Mouse (Mus musculus) cerebellum, adult (tissue): ENCODE measurements around the gene Man1b1.

Experiments
- ATAC-seq: cut with Nextera tagmentation; 2 replicates; pipeline ENCODE4 v1.9.2; 2017; ENCODE audit warnings: mild to moderate bottlenecking, moderate library complexity, mixed read lengths; ENCODE audit not compliant: insufficient number of reproducible peaks, low FRiP score, low TSS enrichment

The Man1b1 gene

DNA sequence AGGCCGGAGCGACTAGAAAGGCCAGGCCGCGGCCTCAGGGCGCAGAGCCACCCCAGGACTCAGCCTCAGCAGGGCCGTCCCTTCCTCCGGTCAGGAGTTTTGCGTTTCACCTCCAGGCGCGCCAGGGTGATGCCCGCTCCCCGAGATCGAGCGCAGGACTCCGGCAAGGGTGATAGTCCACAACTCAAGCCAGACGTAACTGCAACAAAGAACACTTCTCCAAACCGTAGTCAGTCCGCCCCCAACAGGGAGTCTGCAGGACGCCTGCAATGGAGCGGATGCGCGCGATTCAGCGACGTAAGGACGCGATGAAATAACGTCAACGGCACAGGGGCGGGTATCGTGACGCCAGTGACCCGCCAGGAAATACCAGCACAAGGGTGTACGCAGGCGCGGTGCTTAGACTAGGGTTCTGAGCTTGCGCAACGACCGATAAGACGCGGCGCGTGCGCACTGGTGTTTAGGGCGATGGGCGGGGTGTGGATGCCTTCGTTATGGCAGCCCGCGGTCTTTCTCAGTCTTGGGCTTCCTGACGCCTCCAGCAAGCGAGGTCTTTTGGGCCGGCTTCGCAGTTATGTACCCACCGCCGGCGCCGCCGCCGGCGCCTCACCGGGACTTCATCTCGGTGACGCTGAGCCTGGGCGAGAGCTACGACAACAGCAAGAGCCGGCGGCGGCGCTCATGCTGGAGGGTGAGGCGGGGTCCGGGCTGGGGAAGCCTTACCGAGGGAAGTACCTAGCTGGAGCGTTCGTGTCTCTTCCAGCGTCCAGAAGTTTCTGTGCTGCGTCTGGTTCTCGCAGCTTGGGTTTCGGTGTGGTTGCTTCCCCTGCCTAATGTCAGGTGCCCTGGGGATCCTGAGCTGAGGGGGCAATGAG lies at the start of gene Man1b1:
TSS of gene Man1b1 (plus strand) at position 53 of the 875 bp plus-strand sequence.
- peak; percentile 95 for ATAC-seq

DNA sequence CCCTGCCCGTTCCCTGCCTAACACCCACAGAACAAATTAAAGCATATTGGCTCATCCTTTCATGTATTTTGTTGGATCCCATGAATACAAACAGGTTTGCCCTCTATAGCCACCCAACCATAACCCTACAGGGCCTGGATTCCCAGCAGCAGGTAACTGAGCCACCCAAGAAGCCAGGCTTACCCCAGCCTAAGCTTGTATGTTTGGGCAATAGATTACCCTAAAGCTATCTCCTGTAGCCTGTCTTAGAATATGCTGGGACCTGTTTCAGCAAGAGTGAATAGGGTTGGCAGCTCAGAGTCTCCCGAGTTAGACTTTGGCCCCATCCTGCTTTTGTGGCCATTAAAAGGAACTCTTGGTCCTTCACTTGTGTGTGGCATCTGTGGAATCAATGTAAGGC lies 46.6 kb upstream of the Man1b1 start:
- ATAC-seq: no peak

- no peak for ATAC-seq
Measured at GRCm38 (mm10) chr2:25286314-25286713, 45.8 kb upstream of the Man1b1 start.

DNA sequence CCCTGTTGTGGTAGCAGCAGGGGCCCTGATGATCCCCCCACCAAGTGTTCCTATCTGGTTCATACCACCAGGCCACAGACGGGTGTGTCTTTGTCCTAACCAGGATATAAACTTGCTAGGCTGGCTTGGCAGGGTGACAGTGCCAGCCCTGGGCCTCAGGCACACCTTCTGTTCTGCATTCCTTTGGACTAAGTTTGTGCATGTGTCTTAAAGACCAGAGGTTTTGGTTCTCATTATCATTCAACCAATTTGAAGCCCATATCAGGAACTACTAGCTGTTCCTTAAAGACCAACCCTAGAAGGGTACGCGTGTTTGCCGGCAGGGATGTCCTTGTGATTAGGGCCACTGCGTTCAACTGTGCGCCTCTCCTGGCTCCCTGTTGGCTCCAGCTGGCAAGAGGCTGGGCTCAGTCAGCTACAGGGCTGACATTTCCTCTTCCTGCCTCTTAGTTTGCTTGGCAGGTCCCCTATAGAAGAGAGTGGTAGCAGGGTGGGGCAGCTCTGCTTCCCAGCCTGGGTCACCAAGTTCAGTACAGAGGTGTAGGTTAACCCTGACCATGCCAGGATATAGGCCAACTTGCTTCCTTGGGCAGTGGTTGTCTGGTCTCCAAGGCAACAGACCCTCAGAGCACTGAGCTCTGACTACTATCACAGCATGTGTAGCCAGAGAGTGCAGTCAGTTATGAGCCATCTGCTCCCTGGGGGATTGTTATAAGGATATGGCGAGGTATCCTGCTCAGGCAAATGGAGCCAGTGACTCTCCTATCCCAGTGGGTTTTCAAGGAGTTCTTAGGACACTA lies 45.1 kb upstream of the Man1b1 start:
- ATAC-seq: no peak

GRCm38 (mm10) chr2:25287927-25288649 lies 44.0 kb upstream of the Man1b1 start, which contains the start of gene Tmem210:
Gene Tmem210 (plus strand): TSS chr2:25288145.
- ATAC-seq: no peak

GRCm38 (mm10) chr2:25288734-25289345 lies 43.3 kb upstream of the Man1b1 start:
- ATAC-seq: no peak

DNA sequence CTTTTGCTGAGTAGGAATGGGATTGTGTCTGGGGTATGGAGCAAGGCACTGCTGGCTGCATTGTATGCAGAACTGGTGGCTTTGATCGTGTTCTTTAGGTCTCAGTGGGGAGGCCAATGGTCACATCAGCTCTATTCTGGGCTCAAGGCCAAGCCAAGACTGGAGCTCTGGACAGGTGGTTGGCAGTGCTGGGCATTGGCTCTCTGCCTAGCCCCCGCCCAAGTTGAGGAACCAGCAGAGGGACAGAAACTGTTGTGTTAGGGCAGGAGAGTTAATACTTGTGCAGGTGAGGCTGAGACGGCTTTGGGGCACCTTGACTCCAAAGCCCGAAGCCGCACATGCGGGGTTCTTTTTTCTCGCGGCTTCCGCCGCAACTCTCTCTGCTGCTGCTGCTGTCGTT lies 42.5 kb upstream of the Man1b1 start, which contains the start of gene Lrrc26:
TSS of gene Lrrc26 (plus strand) at position 265 of the 400 bp plus-strand sequence.
- no peak for ATAC-seq

GRCm38 (mm10) chr2:25290101-25290815 lies 41.9 kb upstream of the Man1b1 start:
- ATAC-seq: peak; percentile 5; the same call in 1 of the 2 replicates

GRCm38 (mm10) chr2:25290816-25291130 lies 41.4 kb upstream of the Man1b1 start:
- no peak for ATAC-seq

GRCm38 (mm10) chr2:25291184-25292053 lies 40.7 kb upstream of the Man1b1 start:
- ATAC-seq: no peak

DNA sequence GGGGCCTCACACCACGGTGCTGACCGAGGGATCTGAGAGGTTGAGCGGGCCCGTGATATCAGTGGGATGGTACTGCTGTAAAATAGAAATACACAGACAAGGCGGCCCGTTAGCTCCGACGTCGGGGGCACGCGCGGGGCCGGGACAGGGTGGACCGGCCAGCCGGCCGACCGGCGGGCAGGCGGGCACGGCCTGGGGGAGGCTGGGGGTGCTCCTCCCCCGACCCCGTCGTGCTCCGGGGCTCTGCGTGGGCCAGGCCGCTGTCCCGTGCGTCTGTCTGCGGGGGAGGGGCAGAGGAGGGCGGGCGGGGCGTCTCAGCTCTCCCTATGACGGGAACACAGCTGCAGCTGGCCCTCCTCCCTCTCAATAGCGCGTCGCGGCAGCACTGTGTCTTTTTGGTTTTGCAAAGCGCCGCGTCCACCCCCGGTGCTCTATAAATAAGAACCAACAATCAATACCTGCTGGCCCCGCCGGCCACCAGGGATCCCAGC lies 40.0 kb upstream of the Man1b1 start:
- ATAC-seq: no peak

GRCm38 (mm10) chr2:25292856-25293255 lies 39.3 kb upstream of the Man1b1 start:
- ATAC-seq: no peak

DNA sequence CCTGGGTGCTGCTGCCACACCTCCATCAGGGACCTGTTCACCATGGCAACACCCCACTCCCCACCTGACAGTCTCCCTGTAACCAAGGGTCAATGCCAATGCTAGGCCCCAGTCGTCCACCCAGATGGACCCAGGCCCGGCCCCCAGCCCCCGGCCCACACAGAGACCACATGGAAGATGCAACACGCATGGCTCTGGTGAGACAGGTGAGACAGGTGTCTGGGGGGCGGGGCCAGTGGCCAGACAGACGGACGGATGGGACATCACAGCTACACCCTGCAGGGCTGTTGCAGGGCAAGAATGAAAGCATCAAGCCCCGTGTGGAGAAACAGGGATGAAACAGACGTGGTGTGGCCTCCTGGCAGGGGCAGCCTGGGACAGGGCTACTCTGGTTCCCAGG lies 38.4 kb upstream of the Man1b1 start:
- no peak for ATAC-seq

DNA sequence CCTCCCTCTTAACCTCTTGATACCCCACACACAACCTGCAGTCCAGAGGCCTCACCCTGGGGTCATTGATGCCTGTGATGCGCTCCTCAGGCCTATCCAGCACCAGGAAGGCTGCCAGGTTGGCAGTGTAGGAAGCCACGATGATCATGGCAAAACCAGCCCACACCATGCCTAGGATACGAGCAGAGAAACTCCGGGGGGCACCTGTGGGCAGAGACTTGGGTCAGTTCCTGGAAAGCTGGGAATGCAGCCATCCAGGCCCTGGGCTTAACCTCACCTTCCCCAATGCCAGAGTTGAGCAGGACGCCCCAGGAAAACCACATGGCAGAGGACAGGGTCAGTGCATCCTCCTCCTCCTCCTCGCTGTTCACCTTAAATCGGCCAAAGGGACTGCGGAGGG lies 35.0 kb upstream of the Man1b1 start:
- ATAC-seq: no peak

DNA sequence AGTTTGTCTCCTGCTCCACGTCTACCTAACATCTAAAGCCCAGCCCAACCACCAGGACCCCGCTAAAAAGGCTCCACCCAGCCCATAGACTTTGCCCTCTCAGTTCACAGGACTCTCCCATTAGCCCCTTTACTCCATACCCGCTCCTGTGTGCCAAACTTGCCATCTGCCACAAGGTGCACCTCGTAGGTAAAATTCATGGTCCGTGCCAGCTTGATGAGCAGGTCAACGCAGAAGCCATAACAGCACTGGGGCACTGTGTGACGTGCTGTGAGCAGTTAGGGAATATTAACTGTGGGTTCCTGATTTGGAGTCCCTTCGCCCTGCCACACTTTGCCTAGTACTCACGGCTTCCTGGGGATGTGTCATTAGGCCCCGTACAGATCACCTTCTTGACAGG lies 34.1 kb upstream of the Man1b1 start:
- peak; percentile 28; the same call in 1 of the 2 replicates for ATAC-seq

GRCm38 (mm10) chr2:25303452-25303851 lies 28.7 kb upstream of the Man1b1 start:
- no peak for ATAC-seq

DNA sequence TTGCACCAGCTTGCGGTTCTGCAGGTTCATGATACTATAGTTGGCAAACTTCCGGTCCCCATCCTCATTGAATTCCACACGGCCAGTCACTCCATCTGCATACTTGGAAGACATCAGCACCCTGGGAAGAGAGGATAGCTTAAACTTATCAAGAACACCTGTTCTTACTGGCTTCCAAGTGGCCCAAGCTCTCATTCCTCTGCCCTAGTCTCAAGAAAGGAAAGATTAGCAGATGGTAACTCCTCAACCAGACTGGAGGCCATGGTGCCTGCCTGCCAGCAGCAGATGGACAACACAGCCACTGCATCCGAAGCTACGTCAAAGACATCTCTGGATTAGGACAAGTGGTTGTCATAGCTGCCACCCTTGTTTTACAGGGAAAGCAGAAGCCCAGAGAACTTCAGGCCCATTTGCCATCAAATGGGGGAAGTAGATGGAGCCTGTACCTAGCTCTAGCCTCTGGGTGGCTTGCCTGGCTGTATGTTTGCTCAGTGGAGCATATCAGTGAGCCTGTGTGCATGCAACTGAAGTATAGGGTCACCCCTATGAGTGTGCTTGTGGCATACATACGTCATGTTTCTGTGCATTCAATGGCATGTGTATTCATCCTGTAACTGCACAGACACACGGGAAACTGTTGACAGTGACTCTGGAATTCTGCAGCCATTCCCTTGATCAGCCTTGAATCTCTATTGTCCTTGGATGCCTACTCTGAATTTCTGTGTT lies 28.0 kb upstream of the Man1b1 start:
- peak; percentile 64; the same call in 1 of the 2 replicates for ATAC-seq
